10 mouse cellular contexts compared by ENCODE assay signal in the genomic region with DNA sequence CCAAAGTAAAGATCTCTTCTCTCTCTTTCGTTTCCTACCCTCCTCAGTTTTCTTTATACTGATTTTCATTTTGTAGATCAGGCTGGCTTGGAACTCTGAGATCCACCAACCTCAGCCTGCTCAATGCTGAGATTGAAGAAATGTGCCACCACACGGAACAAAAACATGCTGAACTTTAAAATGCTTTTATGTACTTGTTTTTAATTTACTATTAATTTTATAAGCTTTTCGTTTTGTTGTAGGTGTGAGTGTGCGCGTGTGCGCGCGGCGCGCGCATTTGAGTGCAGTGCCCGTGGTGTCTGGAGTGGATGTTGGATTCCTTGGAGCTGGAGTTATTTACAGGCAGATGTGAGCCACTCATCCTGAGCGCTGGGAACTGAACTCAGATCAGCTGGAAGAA. TPM values are rescaled to one million over a fixed set of nuclear protein-coding genes. Genes with fewer than 3 reads are reported as not detected.
A peak's percentile ranks its signal among the peaks of the same experiment; 100 is the strongest.
DNase-seq lines count a peak whose midpoint lies in the region; ATAC-seq and TF ChIP-seq lines count a peak whose summit lies in the region.
"Had no signal": no experiment of that assay in that cellular context is flagged by ENCODE, and none has a peak within 500 bp of the region (broad histone marks: within the 10 kb centered on the region; RNA-seq: fewer than 3 reads in every experiment).

No protein-coding gene starts in this region.

- H3K9ac ChIP-seq in intestine, postnatal 0 days (ENCODE audit: low read depth, low read length) = no peak overlapping the region

- H3K27ac ChIP-seq in spleen, adult 2 months (ENCODE audit: insufficient read depth, low read length) = 0 out of 2 replicates have a peak overlapping the region, but pooled peaks have one; percentile 9
- H3K27ac ChIP-seq in intestine, postnatal 0 days (ENCODE audit: low read depth, low read length) = peak overlapping the region; percentile 100; the same call in 1 of the 2 replicates
- H3K27ac ChIP-seq: neural tube, embryonic 12.5 days had no signal

- H3K4me1 ChIP-seq in spleen, adult 2 months (ENCODE audit: control insufficient read depth, insufficient read depth, insufficient read length) = peaks cover 3% of the 10 kb centered on the region; the same call in 1 of the 2 replicates
- 0 out of 2 replicates have a peak, but pooled peaks cover 8% of the 10 kb centered on the region for H3K4me1 ChIP-seq in intestine, postnatal 0 days (replicated peaks; ENCODE audit: control insufficient read depth, insufficient read depth, low read length)

- 90% methylated on average over 13 of the region's 13 CpGs for WGBS in spleen, adult 2 months
- 75% methylated on average over 13 of the region's 13 CpGs for WGBS in intestine, postnatal 0 days

- no peak for ATAC-seq in intestine, postnatal 0 days

- peak; percentile 22 for DNase-seq in kidney, adult 11 months
- no peak for DNase-seq in kidney, adult 9 months
- no peak for DNase-seq in spleen, adult 2 months (ENCODE audit: low read depth in 1 of 2, low spot score in 2 of 2)
- no peak for DNase-seq in spleen, postnatal 14 days (ENCODE audit: low spot score in 2 of 2)
- DNase-seq in testis, postnatal 14 days (ENCODE audit: low spot score) = no peak
- DNase-seq in urinary bladder, postnatal 4 days (ENCODE audit: low spot score in 2 of 2) = no peak

- no peaks in the 10 kb centered on the region for H3K9me3 ChIP-seq in intestine, postnatal 0 days (ENCODE audit: control insufficient read depth)
- H3K9me3 ChIP-seq: neural tube, embryonic 12.5 days had no signal

- no peaks in the 10 kb centered on the region for H3K27me3 ChIP-seq in spleen, adult 2 months (ENCODE audit: control insufficient read depth, insufficient read depth, low read length)
- no peaks in the 10 kb centered on the region for H3K27me3 ChIP-seq in intestine, postnatal 0 days (replicated peaks; ENCODE audit: control insufficient read depth, insufficient read depth, low read length)
- H3K27me3 ChIP-seq: neural tube, embryonic 12.5 days; Patski had no signal

- H3K4me2 ChIP-seq in intestine, postnatal 0 days (replicated peaks; ENCODE audit: low read depth) = peak overlapping the region; percentile 69; the same call in 1 of the 2 replicates

- no peak for TF ChIP-seq CTCF in spleen, adult 2 months (IDR thresholded peaks at IDR 0.05; ENCODE audit: extremely low read depth, insufficient read depth, insufficient read length, insufficient replicate concordance)
- no peak for TF ChIP-seq CTCF in intestine, postnatal 0 days (IDR thresholded peaks at IDR 0.05; ENCODE audit: low read depth)

- H3K4me3 ChIP-seq in spleen, adult 2 months (ENCODE audit: extremely low read depth, insufficient read depth, insufficient read length) = no peak overlapping the region
- H3K4me3 ChIP-seq in intestine, postnatal 0 days (ENCODE audit: low read depth, low read length) = no peak overlapping the region

- TF ChIP-seq POLR2A in spleen, adult 2 months (IDR thresholded peaks at IDR 0.05; ENCODE audit: low read depth, low read length) = no peak

- H3K36me3 ChIP-seq in spleen, adult 2 months (ENCODE audit: control insufficient read depth, insufficient read depth, low read length) = peaks cover under 1% of the 10 kb centered on the region; the same call in 1 of the 2 replicates
- H3K36me3 ChIP-seq in intestine, postnatal 0 days (ENCODE audit: control insufficient read depth, insufficient read depth) = peaks cover 4% of the 10 kb centered on the region; the same call in 1 of the 2 replicates

RNA-seq across cellular contexts. Expression of gene Fbxl3, which starts 0.9 kb away (rescaled TPM):
- polyA plus RNA-seq in spleen, adult 2 months (2012; rRNA removed) = 49.5 and 49.7 TPM in 2 replicates
- polyA plus RNA-seq in intestine, postnatal 0 days (2015; fragmentation: Nextera tagmentation; extraction: Ambion mirVana) = 21.7 and 22.1 TPM in 2 replicates

RNA-seq across cellular contexts. Expression of gene Cln5, which starts 30.3 kb away (rescaled TPM):
- 11.9 and 19.7 TPM in 2 replicates for polyA plus RNA-seq in spleen, adult 2 months (2012; rRNA removed)
- polyA plus RNA-seq in intestine, postnatal 0 days (2015; fragmentation: Nextera tagmentation; extraction: Ambion mirVana) = 15.7 and 17.1 TPM in 2 replicates

RNA-seq across cellular contexts. Expression of gene Acod1, which starts 53.5 kb away (rescaled TPM):
- polyA plus RNA-seq in spleen, adult 2 months (2012; rRNA removed) = 0.15 and 0.22 TPM in 2 replicates
- not detected in 2 replicates for polyA plus RNA-seq in intestine, postnatal 0 days (2015; fragmentation: Nextera tagmentation; extraction: Ambion mirVana)
- polyA plus RNA-seq: limb, embryonic 11.5 days; neural tube, embryonic 12.5 days had no signal
